Comparison of ENCODE assay signal across 10 mouse cellular contexts in the genomic region with DNA sequence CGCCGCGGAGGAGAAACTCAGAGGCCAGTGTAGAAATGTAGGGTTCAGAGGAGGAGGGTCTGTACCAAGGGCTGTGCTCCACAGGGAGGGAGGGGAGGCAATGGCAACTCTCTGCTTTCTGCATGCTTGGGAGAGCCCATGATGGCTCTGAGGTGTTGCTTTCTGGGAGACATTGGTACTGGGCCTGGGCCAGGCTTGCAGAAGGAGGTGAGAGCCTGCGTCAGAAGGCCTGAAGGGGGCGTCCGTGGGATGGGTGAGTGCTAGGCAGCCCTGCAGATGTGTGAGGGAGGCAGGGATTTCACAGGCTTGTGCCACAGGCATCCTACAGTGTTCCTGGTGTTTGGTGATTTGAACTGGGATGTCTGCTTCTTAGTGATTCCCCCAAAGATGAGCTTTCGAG. TPM values are rescaled to one million over a fixed set of nuclear protein-coding genes. Genes with fewer than 3 reads are reported as not detected.
A peak's percentile ranks its signal among the peaks of the same experiment; 100 is the strongest.
DNase-seq lines count a peak whose midpoint lies in the region; ATAC-seq and TF ChIP-seq lines count a peak whose summit lies in the region.
"Had no signal": no experiment of that assay in that cellular context is flagged by ENCODE, and none has a peak within 500 bp of the region (broad histone marks: within the 10 kb centered on the region; RNA-seq: fewer than 3 reads in every experiment).

No protein-coding gene starts in this region.

- H3K79me2 ChIP-seq in CH12.LX (replicated peaks; ENCODE audit: control insufficient read depth, extremely low read depth, insufficient read depth, poor library complexity, severe bottlenecking) = 0 out of 2 replicates have a peak, but pooled peaks cover 2% of the 10 kb centered on the region

- H3K9me3 ChIP-seq in CH12.LX (replicated peaks; ENCODE audit: low read length) = no peaks in the 10 kb centered on the region
- H3K9me3 ChIP-seq: heart, embryonic 10.5 days; liver, embryonic 15.5 days had no signal

- H3K4me3 ChIP-seq in CH12.LX (replicated peaks in 1 of 3; ENCODE audit: low read depth in 2 of 3, low read length in 2 of 3, poor library complexity in 1 of 3) = no peak overlapping the region
- H3K4me3 ChIP-seq: heart, embryonic 10.5 days; liver, embryonic 15.5 days had no signal

- peak; percentile 27 for TF ChIP-seq RAD21 in CH12.LX (IDR thresholded peaks at IDR 0.05; ENCODE audit: low read depth, low read length)

- no peak overlapping the region for H3K4me2 ChIP-seq in CH12.LX (ENCODE audit: insufficient read depth, low read depth, poor library complexity, severe bottlenecking)
- H3K4me2 ChIP-seq: liver, embryonic 15.5 days had no signal

- in situ Hi-C loops in CH12.LX (cut with MboI; ENCODE audit: low pct_ligation_motif_present, low pct_unique_long_range_greater_than_20kb, low sequenced_read_pairs) = no loop called here

- H3K27ac ChIP-seq in CH12.LX (ENCODE audit: insufficient read depth, low read depth) = no peak overlapping the region
- H3K27ac ChIP-seq: heart, embryonic 10.5 days; liver, embryonic 15.5 days had no signal

- no peak for TF ChIP-seq POLR2A in CH12.LX (IDR thresholded peaks at IDR 0.05; ENCODE audit: low read depth, low read length)

- H3K36me3 ChIP-seq in CH12.LX (replicated peaks in 1 of 2; ENCODE audit: control insufficient read depth in 1 of 2, insufficient read depth in 1 of 2, low read length in 1 of 2) = peaks cover 2 to 67% of the 10 kb centered on the region in 2 experiments
- H3K36me3 ChIP-seq: liver, embryonic 15.5 days had no signal

- H3K4me1 ChIP-seq in CH12.LX (ENCODE audit: control insufficient read depth in 1 of 2, insufficient read depth in 2 of 2) = peaks cover 0 to 46% of the 10 kb centered on the region in 2 experiments; a peak in 2 of 4 replicates

- TF ChIP-seq EP300 in CH12.LX (IDR thresholded peaks at IDR 0.05; ENCODE audit: low read length) = no peak

- ATAC-seq in granulocyte monocyte progenitor cell, adult 5-6 weeks (replicated peaks; ENCODE audit: poor library complexity, severe bottlenecking) = peak; percentile 38; the same call in 1 of the 2 replicates

- peak; percentile 54 for DNase-seq in cerebellum, adult 9-11 months
- DNase-seq in cerebellum, adult 8-10 months = no peak
- DNase-seq in kidney, postnatal 10 days = peak; percentile 48
- DNase-seq in kidney, adult 11 months = no peak
- DNase-seq in CH12.LX (ENCODE audit: extremely low read depth) = no peak
- DNase-seq in retina, postnatal 1 day = no peak
- DNase-seq in ovary, postnatal 36 days (ENCODE audit: low spot score) = no peak

- TF ChIP-seq CTCF in CH12.LX (conservative IDR thresholded peaks at IDR 0.05 in 1 of 2, IDR thresholded peaks at IDR 0.05 in 1 of 2; ENCODE audit: low read depth in 2 of 2, low read length in 2 of 2) = peak in 1 of 2 experiments; percentile 51; a peak in 2 of 4 replicates

- no peak overlapping the region for H3K9ac ChIP-seq in CH12.LX (ENCODE audit: insufficient read depth, low read depth)
- H3K9ac ChIP-seq: liver, embryonic 15.5 days had no signal

- no peaks in the 10 kb centered on the region for H3K27me3 ChIP-seq in CH12.LX (replicated peaks)
- H3K27me3 ChIP-seq: liver, embryonic 15.5 days had no signal

- dilution Hi-C loops in CH12.LX (cut with MboI; ENCODE audit: extremely low pct_ligation_motif_present, extremely low pct_unique_long_range_greater_than_20kb, low sequenced_read_pairs) = no loop called here

TF ChIP-seq in CH12.LX, 34 proteins besides CTCF, POLR2A, EP300 and RAD21:
- TF ChIP-seq SMC3 (IDR thresholded peaks at IDR 0.05; ENCODE audit: low read depth, low read length) (peak; percentile 41), ZKSCAN1 (IDR thresholded peaks at IDR 0.05; ENCODE audit: borderline replicate concordance, low read depth, low read length) (no peak), CHD1 (IDR thresholded peaks at IDR 0.05; ENCODE audit: low read depth, low read length) (no peak)

RNA-seq across cellular contexts. Expression of a gene that starts 11.2 kb away (rescaled TPM):
- 21.2 and 23.4 TPM in 2 replicates for total RNA-seq in CH12.LX (2012; rRNA removed)
- 15.4 and 15.5 TPM in 2 replicates for total RNA-seq in CH12.LX (2014; rRNA removed)
- 61.5 TPM in 2 replicates for polyA plus RNA-seq in CH12.LX (2012; ENCODE audit: insufficient read length, low read depth)
- 20.2 and 33.6 TPM in 2 replicates for total RNA-seq in granulocyte monocyte progenitor cell, adult 5-6 weeks (2014; fragmentation: Nextera tagmentation)
- 21.7 and 22.9 TPM in 2 replicates for total RNA-seq in granulocyte monocyte progenitor cell, adult 5-6 weeks (2017)

Comparison
In these comparisons a context has a peak if more than half of its experiments do, and no peak if none do; other contexts are left out.
1. DNase-seq: peak in cerebellum, adult 9-11 months (single experiment) and kidney, postnatal 10 days (single experiment); none in cerebellum, adult 8-10 months (single experiment), kidney, adult 11 months (single experiment), CH12.LX (single experiment), retina, postnatal 1 day (single experiment) and ovary, postnatal 36 days (single experiment).